Mouse (Mus musculus): ENCODE results near the gene Fcgr2b.
"Not testable (repeated sequence)": the region's sequence is repeated elsewhere in the genome, so short reads cannot be mapped to it uniquely, and the experiment has no call there.

Fcgr2b gene

DNA sequence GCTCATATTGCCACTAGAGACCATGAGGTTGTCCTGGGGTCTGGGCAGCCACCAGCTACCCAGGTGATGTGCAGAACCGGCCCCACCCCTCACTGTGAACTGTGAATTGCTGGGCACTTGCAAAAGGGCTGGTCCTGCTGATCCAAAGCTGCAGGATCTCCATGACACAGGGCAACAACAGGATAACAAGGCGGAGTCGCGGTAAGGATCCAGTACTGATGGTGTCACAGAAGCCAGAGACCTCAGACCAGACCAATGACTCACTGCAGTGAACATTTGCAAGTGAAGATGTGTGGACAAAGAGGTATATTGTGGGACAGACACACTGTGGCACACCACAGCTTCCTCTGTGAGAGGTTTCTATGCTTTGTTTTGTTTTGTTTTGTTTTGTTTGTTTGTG, 2.3 kb upstream of the Fcgr2b start:
- DNase-seq (ENCODE audit: extremely low read depth, insufficient read length, low spot score): peak; percentile 43

DNA sequence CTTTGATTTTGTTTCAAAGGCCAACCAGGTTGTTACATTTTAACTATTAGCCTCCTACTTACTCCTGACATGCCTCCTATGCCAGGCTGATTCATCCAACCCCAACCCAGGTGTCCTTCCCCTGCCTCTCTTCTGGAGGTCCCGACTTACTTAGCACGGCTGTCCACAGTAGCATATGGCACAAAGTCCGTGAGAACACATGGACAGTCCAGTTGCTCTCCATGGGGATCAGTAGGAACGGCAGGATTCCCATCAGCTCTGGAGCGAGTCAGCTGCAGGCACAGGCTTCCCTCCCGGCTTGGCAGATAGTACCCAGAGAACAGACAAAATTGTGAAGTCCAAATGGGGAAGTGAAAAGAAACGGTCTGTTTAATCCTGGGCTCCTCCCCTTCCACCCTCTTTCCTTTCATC, 591 bp downstream of the Fcgr2b start:
- no peak for DNase-seq (ENCODE audit: extremely low read depth, insufficient read length, low spot score)

DNA sequence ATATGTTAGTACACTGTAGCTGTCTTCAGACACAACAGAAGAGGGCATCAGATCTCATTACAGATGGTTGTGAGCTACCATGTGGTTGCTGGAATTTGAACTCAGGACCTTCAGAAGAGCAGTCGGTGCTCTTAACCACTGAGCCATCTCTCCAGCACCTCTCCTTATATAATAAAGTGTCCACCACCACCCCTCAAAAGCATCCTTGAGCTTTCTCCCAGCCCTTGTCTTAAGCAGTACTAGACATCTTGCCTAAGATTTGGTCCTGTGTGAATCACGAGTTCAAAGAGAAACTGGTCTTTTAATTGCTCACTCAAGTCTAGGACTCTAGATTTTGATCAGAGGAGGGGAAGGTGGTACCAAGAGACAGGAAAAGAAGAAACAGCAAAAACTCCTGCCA, 997 bp downstream of the Fcgr2b start:
- DNase-seq (ENCODE audit: extremely low read depth, insufficient read length, low spot score): not testable (repeated sequence)

DNA sequence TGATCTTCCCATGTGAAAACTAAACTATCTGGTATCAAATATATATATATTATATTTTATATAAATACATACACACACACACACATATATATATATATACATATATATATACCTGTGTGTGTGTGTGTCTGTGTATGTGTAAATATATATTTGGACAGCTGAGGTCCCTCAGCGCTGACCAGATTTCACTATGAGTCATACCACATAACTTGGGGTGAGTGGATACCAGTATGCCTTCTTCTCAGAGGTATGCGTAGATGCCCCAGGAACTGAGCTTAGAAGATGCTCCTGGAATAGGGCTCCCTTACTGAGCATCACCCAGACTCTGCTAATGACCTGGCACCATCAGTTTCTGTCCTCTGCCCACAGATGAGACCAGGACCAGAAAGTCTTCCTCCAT, 1.6 kb downstream of the Fcgr2b start:
- no peak for DNase-seq (ENCODE audit: extremely low read depth, insufficient read length, low spot score)

DNA sequence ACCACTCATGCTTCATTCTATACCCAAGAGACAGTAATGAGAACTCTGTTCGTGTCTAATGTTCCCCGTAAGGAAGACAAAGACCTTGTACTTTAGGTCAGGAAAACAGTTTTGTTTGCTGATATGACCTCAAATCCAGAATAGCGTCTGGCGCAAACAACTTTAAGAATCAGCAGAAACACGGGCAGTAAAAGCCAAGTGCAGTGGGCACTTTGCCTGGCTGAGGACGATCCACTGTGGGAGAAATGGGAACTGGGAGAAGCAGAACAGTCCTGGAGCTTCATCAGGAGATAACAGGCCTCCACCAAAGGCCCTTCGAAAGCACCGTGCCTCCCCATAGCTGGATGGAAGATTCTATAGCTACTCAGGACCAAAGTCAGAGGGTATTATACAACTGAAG, 2.2 kb downstream of the Fcgr2b start:
- DNase-seq (ENCODE audit: extremely low read depth, insufficient read length, low spot score): no peak

DNA sequence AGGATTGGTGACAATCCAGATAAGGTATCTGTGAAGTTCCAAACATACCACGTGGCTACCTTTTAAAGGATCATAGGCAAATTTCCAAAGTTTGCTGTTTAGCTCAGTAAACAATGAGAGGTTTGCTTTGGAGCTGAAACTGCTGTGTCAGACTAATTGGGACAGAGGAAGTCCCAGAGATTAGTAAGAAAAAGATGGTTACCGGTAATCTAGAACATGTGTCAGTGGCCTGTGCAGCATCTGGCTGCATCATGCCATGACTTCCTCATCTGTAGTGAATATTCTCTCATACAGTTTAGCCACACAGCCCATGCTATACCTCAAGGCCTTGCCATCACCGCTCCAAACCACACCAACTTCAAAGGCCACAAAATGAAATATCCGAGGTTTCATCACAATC, 3.4 kb downstream of the Fcgr2b start:
- DNase-seq (ENCODE audit: extremely low read depth, insufficient read length, low spot score): no peak

DNA sequence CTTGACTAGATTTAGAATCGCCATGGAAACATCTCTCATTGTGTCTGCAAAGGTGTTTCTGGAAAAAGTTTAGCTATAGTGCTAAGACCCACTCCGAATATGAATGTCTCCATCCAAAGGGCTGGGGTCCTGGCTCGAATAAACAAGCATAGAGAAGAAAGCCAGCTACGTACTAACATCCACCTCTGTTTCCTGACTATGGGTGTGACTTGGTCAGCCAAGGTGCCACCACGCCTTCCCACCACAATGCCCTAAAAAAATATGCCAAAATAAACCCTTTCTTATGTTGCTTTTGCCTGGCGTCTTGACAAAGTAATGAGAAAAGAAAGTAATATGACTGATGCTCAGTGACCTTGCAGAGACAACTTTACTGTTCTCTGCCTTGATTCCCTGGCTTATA, 3.9 kb downstream of the Fcgr2b start:
- DNase-seq (ENCODE audit: extremely low read depth, insufficient read length, low spot score): no peak

DNA sequence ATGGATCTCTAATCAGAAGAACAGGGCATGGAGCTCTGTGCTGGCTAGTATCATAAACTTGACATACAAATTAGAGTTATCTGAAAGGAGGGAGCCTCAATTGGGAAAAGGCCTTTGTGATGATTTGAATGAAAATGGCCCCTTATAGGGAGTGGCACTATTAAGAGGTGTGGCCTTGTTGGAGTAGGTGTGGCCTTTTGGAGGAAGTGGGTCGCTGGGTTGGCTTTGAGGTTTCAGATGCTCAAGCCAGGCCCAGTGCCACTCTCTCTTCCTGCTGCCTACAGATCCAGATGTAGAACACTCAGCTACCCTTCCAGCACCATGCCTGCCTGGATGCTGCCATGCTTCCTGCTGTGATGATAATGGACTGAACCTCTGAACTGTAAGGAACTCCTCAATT, 7.8 kb downstream of the Fcgr2b start:
- DNase-seq (ENCODE audit: extremely low read depth, insufficient read length, low spot score): no peak

DNA sequence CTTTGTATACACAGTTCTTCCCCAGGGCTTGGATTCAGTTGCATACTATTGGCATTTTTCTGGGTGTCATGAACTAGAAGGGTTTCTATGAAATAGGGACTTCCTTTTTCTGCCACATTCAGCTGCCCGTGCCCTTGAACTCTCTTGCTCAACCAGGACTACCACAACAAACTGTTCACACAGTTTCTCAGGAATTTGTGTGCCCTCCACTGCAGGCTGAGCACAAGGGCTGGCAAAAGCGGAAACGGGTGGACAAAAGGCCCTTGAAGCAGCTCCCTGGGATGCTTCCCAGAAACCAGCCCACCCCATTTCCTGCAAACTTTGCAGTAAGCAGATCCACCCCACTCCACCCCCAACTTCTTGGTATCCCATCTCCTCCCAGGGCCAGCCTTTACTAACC, 8.8 kb downstream of the Fcgr2b start:
- no peak for DNase-seq (ENCODE audit: extremely low read depth, insufficient read length, low spot score)

DNA sequence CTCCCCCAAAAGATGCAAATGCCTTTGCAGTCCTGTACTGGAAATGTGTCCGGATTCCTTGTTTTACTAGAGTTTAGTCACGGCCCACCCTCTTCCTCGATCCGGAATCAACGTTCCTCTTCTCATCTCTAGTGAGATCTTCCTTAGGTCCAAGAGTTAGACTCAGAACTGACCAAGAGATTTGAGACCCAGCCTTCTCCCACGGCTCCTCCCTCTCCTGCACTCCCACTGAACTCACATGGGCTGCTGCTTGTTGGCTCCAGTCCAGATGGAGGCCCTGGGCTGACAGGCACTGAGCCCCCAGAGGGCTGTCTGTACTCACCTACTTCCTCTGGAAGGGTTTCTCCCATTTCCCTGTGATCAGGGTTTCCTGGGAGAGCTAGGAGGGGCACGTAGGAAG, 13.3 kb downstream of the Fcgr2b start:
- DNase-seq (ENCODE audit: extremely low read depth, insufficient read length, low spot score): no peak

DNA sequence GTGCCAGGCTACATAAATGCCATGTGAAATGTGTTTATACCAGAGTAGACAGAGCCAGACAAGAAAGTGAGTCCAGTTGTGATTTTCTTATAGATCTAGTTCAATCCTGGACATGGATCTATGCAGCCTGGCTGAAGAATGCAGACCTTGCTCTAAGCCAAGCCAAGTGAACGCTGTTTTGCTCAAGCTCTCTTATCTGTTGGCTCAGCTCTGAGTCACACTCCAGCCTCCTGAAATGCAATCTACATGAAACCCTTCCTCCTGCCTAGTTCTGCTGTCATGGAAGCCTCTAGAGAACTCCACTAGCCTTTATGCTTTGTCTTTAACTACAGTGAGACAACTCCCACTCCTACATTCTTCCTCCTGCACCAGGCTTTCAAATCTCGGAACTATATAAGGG, 14.0 kb downstream of the Fcgr2b start:
- DNase-seq (ENCODE audit: extremely low read depth, insufficient read length, low spot score): no peak

DNA sequence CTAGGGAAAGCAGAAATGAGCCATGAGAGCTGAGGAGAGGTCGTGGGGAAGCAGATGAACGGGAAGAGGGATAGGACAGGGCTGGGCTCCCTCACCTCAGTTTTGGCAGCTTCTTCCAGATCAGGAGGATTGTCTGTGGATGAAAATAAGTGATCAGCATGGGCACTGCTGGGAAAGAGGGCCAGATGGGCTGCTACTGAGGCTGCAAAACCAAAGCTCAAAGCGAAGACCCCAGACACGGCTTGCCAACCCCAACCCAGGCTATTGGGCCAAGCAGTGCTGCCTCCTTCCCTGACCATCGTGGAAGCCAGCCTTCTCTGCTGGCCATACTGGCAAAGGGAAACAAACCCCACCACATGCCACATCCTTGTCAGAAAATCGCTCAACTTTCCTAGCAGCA, 15.2 kb downstream of the Fcgr2b start:
- no peak for DNase-seq (ENCODE audit: extremely low read depth, insufficient read length, low spot score)

DNA sequence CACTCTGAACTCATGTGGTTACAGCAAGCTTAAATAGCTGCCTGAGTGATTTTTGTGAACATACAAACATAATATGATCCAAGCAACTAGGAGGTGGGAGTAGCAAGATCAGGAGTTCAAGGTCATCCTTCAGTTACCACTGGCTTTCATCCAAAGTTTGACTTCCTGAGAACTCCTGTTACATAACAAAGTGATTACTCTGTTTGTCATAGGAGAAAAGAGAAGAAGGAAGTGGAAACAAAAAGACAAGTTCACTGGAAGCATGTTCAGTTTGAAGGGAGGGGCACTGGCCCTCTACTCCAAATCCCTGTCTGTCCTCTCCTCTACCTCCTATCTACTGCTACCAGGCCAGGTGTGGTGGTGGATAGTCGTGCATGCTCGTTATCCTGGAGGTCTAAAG, 16.6 kb downstream of the Fcgr2b start:
- no peak for DNase-seq (ENCODE audit: extremely low read depth, insufficient read length, low spot score)

DNA sequence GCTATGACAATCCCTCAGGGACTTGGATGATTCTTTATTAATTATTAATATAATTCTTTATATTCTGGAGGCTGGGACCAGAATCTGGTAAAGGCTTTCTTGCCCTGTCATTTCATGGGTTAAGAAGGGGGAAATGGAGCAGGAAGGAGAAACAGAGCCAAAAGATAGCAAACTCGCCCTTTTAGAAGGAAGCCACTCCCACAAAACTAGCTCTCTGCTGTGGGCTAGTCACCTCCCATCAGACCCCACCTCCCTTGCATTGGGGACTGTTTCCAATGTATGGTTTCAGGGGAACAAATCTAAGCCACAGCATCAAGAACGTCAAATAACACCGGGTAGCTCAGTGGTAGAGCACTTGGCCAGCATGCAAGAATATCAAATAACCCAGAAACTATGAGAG, 18.1 kb downstream of the Fcgr2b start:
- no peak for DNase-seq (ENCODE audit: extremely low read depth, insufficient read length, low spot score)

DNA sequence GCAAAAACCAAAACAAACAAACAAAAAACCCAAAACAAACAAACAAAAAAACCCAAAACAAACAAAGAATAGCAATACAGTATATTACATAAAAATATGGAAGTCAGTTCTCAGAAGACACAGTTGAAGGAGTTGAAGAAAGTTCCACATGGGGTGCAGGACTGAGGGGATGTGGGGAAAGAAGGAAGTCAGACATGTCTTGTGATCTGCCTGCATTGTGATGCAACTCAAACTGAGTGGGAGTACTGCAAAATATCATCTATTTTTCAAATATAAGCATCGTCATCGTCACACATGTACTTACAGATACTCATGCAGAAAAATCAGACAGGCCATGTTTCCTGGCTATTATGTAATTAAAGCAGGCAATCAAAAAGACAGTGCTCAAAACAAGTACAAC, 23.2 kb downstream of the Fcgr2b start:
- DNase-seq (ENCODE audit: extremely low read depth, insufficient read length, low spot score): no peak

DNA sequence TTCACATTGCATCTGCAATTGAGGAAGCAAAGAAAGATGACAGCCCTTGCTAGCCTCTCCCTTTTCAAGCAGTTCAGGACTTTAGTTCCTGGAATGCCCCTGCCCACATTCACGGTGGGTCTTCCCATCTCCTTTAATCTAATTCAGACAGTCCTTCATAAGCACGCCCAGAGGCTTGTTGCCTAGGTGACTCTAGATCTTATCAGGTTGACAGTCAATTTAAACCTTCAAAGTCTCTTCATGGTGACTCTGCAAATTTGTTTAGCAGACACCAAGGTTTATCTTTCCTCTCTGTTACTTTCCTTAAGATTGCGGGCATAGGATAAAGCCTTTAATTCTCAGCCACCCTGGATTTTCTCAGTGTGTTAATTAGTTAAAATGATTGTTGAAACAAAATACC, 25.6 kb downstream of the Fcgr2b start:
- no peak for DNase-seq (ENCODE audit: extremely low read depth, insufficient read length, low spot score)

DNA sequence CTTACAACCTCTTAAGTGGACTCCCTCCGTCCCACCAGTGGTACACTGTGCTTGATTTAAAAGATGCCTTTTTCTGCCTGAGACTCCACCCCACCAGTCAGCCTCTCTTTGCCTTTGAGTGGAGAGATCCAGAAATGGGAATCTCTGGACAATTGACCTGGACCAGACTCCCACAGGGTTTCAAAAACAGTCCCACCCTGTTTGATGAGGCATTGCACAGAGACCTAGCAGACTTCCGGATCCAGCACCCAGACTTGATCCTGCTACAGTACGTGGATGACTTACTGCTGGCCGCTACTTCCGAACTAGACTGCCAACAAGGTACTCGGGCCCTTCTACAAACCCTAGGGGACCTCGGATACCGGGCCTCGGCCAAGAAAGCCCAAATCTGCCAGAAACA, 31.4 kb downstream of the Fcgr2b start:
- not testable (repeated sequence) for DNase-seq (ENCODE audit: extremely low read depth, insufficient read length, low spot score)

DNA sequence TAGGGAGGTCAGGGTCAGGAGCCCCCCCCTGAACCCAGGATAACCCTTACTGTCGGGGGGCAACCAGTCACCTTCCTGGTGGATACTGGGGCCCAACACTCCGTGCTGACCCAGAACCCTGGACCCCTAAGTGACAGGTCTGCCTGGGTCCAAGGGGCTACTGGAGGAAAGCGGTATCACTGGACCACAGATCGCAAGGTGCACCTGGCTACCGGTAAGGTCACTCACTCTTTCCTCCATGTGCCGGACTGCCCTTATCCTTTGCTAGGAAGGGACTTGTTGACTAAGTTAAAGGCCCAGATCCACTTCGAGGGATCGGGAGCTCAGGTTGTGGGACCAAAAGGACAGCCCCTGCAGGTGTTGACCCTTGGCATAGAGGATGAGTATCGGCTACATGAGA, 32.2 kb downstream of the Fcgr2b start:
- not testable (repeated sequence) for DNase-seq (ENCODE audit: extremely low read depth, insufficient read length, low spot score)

DNA sequence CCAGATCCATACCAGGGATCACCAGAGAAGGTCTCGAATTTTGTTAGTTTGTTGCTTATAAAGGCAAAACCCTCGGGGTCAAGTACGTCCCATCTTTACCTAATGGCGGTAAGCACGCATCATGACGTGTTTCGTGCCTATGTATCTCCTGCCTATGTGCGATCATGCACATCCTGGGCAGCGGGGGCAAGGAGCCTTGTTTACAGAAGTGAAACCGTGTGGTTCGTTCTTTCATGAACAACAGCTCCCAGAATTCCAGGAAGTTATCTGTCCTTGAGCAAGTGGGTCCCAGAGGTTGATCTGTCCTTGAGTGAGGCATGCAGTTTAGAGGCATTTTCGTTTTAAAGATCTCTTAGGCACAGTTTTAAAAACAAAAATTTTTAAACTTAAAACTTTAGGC, 37.1 kb downstream of the Fcgr2b start:
- no peak for DNase-seq (ENCODE audit: extremely low read depth, insufficient read length, low spot score)

DNA sequence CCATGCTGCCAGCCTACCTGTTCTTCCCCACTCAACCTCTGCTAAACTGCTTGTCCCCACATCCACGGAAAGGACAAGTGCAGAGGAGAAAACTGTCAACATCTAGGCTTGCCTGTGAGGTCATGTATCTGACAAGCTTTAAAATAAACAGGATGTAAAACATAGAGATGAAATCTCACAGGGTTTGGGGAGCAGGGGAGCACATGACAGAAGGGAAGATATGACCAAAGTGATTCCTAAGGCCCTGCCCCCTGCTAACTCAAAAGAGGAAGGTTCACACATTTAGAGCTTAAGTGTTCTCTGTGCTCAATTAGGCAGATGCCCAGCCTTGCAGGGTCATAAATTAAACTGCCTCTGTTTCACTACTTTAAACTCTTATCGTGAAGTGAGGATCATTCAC, 42.0 kb downstream of the Fcgr2b start:
- DNase-seq (ENCODE audit: extremely low read depth, insufficient read length, low spot score): no peak

DNA sequence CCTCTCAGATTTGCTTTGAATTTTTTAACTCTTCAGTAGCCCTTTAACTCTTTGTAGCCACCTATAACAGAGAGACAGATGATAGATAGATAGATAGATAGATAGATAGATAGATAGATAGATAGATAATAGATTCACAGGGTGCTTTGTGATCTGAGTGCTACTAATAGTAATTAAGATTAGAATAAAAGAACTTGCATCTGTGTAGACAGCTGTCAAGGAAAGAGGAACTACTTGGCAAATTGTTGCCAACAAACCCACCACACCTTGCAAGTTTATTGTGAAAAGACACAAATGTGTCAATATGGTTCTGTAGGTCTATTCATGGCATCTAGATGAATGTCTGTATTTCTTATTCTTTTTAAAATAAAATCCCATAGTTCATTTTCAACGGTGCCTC, 42.4 kb downstream of the Fcgr2b start:
- DNase-seq (ENCODE audit: extremely low read depth, insufficient read length, low spot score): no peak

DNA sequence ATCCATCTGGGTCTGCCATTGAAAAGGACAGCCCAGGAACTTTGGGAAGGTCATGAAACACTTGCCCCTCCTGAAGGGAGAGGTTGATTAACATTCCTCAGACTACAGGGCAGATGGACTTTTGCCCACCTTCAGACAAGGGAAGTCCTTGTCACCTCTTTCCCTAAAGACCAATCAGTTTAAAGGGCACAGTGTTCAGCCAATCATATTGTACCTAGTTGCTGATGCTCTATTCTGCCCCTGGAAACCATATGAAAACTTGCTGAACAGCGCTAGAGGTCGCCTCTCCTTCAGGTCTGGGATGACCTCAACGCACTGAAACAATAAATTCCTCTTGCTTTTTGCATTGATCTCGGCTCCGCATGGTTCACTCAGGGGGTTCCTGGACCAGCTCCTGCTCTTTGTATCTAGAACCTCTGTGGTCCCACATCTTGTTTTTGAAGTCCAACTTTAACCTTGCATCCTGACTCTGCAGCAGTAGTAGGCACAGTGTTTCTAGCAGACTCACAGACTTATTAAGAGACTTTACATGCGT, 42.9 kb downstream of the Fcgr2b start:
- no peak for DNase-seq (ENCODE audit: extremely low read depth, insufficient read length, low spot score)

DNA sequence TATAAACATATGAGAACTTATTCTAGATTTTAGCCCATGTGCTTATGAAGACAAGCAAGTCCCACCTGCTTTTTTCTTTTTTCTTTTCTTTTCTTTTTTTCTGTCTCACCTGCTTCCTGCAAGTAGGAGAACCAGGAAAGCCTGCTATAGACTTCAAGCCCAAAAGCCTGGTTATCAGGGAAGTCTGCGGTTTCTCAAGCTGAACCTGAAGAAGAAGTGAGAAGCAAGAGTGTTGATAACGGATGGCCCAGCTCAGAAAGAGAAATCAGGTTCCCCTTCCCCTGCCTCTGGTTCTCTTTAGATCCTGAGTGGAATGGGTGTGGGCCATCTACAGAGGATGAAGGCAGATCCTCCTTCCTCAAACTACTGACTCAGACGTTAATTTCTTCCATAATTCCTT, 44.3 kb downstream of the Fcgr2b start:
- DNase-seq (ENCODE audit: extremely low read depth, insufficient read length, low spot score): no peak

DNA sequence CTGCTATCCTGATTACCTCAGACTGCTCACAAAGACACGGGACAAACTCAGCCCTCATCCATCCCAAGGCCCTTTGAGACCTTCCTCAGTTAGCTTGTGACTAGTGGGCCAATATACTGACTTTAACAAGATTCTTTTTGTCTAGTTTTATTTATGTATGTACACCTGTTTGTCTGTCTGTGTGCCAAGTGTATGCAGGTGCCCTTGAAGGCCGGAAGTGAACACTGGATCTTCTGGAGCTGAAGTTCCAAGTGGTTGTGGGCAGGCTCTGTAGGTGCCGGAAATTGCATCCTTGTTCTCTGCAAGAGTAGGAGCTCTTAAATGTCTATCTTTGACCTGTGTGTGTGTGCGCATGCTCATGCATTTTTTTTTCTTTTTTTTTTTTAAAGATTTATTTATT, 47.1 kb downstream of the Fcgr2b start:
- DNase-seq (ENCODE audit: extremely low read depth, insufficient read length, low spot score): no peak
